Mouse (Mus musculus) monocyte, adult 59 days (primary cell): ENCODE results near the gene Pdia5. TPM values are rescaled to one million over a fixed set of nuclear protein-coding genes. Genes with fewer than 3 reads are reported as not detected.

Experiments
- total RNA-seq, 2 experiments: library from RNA; stranded (reverse); gene quantifications; one replicate each; pipeline ENCODE4 v1.2.4; 2023

The Pdia5 gene
- 1 to 10 TPM; 1.9 to 4.0 TPM for total RNA-seq

DNA sequence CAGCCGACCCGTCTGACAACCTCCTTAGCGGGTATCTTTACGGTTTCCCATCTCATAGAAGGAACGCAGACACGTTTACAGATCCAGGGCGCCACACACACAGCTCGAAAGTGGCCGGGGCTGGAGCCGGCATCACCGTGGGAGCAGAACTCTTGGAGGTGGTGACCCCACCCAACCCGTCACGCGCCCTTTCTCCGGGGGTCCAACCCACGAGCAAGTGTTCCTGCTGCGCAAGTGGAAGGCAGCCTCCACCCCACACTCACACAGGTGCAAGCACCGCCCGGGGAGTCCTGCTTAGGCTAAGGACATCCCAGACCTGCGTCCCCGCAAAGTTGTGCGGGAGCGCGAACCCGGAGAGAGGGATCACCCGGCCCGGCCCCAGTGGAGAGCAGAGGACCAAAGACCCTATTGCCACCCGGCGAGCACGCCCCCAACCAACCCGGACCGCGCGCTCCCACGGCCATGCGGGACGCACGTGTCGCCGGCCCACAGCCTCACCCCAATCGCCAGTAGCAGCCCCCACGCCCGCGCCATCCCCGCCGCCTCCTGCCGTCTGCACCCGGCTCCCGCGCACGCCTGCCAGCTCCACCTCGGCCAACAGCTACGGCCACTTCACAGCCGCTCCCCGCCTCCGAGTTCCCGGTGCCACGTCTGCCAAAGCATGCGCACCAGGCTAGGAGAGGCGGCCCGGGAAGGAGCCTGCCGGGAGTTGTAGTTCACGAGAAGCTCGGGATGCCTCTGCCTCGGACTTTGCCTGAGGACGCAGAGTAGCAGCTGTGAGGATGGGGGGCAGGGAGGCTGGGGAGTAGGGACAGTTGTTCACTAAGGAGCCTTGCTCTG is at the start of gene Pdia5:
Gene Pdia5, minus strand, starts transcription at position 643 of the 840 bp plus-strand sequence.

DNA sequence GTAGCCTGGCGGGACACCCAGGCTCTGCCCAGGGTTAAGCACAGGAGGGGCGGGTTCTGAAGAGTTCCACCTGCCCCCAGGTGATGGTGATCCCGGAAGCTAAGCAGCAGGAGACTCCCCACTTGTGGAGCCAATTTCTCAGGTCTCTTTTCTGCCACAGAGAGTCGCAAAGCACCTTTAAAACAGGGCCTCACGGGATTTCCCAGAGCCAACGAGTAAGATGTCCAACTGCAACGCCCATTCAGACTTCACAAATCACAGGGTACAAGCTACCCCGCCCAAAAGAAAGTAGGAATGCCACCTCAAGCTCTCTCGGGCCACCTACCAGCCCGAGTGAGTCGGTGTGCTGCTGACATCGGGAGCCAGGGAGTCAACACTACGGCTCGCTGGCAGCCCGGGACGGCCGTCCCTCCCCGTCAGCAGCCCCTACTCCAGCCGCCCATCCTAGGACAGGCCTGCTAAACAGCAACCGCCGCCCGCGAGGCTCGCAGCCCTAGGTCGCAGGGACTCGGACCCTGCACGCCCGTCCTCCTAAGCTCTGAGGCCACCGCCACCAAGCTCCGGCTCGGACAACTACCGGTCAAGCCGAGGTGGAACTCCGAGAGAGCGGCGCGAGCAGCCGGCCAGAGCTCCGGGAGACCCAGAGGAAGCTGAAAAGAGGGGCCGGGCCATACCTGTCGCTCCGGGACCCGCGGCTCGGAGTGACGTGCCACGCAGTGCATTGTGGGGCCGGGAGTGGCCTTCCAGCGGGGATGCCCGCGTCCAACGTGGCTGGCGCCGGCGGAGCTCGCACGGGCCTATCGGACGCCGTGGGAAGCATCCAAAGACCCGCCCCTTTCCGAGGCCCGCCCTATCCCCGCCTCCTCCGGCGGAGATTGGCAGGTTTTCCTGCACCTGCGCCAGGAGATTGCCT is 127.3 kb downstream of the Pdia5 start, which contains the start of gene Sec22a:
Gene Sec22a, minus strand, starts transcription at position 769 of the 913 bp plus-strand sequence.

Other genes with a start within 250 kb of the Pdia5 start
- gene Sec22a, start 127.0 kb downstream of the Pdia5 start, total RNA-seq = 10 to 100 TPM in 1 of 2 experiments, 1 to 10 TPM in 1; 6.6 to 10.9 TPM
- not detected for gene Sema5b, start 50.3 kb upstream of the Pdia5 start, total RNA-seq